Mouse (Mus musculus) layer of hippocampus, adult 9-10 months (tissue): Measurements from ENCODE around the gene Slc7a10.

ENCODE experiments used
- DNase-seq: peaks from one replicate; pipeline ENCODE4 v3.0.0; 2022; ENCODE audit warnings: low spot score

The Slc7a10 gene

GRCm38 (mm10) chr7:35185889-35186569, at the start of gene Slc7a10:
Slc7a10 (plus strand) TSS chr7:35186385.
- no peak for DNase-seq

DNA sequence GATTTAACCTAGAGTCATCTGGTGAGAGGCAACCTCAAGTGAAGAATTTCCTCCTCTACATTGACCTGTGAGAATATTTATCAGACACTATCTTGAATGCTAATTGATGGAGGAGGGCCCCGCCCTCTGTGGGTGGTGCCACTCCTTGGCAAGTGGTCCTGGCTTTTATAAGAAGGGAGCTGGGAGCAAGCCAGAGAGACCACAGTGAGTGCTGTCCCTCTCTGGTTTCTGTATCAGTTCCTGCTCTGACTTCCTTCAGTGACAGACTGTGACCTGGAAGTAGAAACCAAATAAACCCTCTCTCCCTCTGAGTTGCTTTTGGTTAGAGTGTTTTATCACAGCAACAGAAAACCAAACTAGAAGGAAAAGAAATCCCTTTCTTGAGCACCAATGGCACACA, 48.7 kb upstream of the Slc7a10 start:
- no peak for DNase-seq

DNA sequence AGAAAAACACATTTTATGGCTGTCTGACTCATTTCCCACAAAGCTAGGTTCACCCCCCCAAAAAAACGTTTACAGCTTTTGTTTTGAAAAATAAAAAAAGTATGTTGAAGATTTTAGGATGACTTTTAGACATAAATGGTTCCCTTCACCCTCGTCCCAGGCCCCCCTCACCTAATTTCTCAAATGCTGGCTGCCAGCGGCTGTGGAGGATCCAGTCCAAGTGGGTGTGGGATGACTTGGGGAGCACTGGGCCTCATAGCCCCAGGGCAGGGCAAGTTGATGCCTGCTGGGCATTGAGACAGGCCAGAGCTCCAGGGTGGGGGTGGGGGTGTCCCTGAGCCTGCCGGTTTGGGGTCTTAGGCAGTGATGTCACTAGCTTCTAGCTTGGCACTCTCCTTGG, 47.7 kb upstream of the Slc7a10 start:
- DNase-seq, result no peak

GRCm38 (mm10) chr7:35139880-35140279, 46.3 kb upstream of the Slc7a10 start:
- no peak for DNase-seq

DNA sequence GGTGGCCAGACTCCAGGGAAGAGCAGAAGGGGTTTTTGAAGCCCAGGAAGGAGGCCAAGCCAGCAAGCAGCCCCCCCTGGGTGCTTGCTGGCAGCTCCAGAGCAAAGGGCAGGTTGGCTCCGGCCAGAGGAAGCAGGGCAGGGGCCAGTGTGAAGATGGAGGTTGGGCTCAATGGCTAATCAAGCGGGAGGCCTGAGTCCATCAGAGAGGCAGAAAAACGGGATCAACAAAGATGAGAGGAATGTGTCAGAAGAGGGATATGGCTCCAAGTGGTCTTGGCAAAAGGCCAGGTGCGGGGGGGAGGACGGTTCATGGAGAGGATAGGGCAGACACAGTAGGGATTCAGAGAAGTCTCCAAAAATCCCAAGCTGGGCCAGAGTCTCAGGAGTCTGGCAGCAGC, 44.7 kb upstream of the Slc7a10 start:
- no peak for DNase-seq

DNA sequence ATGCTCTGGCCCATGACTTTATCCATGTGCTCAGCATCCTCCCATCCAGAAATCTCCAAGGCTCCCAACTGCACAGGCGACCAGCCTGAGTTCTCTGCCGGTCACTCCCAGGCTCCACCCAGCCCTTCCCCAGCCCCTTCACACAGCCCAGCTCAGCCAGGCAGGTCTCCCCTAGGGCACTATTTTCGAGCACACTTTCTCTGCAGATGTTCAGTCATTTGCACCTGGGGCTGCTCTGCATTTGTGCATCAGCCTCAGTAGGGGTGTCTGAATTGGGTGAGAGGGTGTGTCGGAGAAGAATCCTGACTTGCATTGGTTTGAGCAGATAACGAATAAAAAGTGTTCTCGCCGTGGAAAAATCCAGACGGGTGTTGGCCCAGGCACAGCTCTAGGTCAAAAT, 43.7 kb upstream of the Slc7a10 start:
- no peak for DNase-seq

DNA sequence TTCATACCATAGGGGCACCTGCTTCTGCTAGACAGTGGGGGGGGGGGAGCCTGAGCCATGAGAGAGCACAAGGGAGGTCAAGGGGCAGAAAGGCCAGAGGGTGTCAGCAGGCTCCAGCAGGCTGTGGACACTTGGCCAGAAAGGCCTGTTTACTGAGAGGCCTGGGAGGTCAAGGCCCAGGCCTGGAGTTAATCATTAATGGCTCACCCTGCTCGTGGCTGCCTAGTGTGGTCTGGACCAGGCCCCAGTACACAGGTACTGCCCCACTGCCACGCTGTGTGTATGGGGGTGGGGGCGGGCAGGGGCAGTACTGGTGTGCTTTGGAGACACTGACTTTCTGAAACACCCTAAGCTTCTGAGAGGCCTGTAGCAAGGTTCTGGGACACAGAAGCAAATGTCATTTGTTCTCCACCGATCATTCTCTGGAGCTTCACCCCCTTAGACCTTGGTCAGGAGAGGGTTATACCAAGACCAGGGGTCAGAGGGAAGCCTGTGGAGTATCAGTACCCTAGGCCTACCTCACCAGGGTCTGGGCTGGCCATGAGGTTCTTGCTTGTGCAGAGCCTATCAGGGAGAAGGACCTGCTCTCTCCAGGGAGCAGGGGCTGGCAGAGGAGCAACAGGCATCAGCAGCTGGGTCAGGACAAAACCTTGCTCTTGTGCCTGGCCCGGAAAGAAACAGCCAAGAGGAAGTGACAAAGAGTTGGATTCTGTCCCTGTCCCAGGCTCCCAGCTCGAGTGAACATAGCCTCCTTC, 42.1 kb upstream of the Slc7a10 start:
- no peak for DNase-seq

GRCm38 (mm10) chr7:35145068-35145467, 41.1 kb upstream of the Slc7a10 start:
- no peak for DNase-seq

- no peak for DNase-seq
Measured at GRCm38 (mm10) chr7:35146269-35146668, 39.9 kb upstream of the Slc7a10 start.

DNA sequence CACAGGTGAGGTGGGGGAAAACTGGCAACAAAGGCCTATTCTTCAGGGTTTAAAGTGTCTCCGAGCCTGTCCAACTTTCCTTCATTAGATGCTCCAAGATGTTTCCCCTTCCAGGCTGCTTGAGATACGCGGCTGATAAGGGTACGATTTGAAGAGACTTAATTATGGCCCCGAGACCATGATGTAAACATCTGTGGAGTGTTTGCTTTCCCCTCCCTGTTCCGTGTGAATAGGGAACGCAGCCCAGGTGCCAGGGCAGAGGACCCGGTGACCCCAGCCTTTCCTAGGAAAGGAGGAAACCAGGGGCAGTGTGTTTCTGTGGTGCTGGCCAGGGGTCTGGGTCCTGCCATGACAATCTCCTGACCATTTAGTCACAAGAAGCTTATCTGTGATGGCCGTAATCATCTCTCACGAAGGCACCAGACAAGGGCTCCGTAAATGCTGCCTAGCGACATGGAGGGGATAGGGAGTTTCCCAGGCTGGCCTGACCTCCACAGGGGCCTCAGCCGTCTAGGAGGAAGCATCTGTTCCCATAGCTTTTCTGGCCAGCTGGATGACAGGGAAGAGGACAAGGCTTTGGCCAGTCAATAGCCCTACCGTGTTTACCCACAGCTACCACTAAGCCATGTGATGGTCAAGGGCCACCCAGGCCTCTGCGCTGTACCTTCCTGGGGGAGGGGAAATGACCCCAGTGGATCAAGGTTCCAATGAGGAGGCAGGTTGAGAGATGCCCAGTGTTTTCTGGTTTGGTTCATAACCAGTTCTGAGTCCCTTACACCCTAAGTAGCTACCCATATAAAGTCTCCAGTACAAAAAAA, 36.4 kb upstream of the Slc7a10 start:
- no peak for DNase-seq

GRCm38 (mm10) chr7:35150860-35151259, 35.3 kb upstream of the Slc7a10 start:
- DNase-seq, result no peak

DNA sequence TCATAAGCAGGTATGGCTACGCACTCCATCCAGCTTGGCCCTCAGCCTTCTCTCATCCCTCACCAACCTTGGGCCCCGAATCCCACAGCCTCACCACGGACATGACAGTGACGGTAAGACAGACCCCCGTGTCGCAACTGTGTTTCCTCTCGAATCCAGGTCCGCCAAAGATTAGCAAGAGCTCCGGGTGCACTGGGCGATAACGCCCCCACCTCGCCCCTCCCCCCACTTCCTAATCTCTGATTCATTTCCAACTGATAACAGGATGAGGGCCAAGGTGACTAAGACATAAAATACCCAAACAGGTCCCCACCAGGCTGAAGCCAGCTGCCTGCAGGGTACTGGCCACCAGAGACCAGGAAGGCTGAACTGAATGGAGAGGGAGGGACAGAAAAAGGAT, 31.7 kb upstream of the Slc7a10 start:
- no peak for DNase-seq

GRCm38 (mm10) chr7:35156561-35157477, 29.4 kb upstream of the Slc7a10 start:
- no peak for DNase-seq

GRCm38 (mm10) chr7:35157512-35157911, 28.7 kb upstream of the Slc7a10 start:
- no peak for DNase-seq

DNA sequence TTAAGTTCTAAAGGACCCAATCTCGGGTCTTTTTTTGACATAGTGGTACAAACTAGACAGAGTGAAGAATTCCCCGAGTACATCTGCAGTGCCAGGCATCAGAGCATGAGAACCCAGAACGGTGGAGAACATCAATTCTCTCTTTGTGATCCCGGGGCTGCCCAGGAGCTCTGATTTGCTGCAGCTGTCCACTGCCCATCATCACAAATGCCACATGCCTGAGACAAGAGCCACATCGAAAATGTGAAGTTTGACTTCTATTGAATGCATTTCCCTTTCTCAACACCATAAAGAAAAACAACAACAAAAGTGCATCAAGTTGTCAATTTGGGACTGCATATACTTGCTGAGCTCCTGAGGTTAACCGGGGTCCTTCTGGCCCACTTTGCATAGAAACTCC, 23.7 kb upstream of the Slc7a10 start:
- no peak for DNase-seq

- DNase-seq, result peak; percentile 37
Measured at GRCm38 (mm10) chr7:35163600-35163999, 22.6 kb upstream of the Slc7a10 start.

DNA sequence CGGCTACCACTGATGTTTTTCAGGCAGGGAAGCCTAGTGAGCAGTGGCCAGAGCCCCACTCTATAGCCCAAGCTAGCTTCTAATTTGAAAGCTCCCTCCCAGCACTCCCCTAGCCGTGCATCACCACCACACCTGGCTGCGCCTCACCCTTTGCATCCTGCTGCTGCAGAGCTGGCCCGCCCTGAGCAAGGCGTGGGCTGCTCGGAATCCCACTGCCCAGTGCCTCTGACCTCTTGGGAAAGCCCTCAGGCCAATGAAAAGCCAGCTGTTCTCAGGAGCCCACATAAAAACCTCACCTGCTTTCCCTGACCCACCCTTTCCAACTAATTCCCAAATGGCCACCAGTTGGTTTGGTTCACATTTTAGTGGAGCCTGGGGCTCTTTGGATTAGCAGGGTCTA, 22.1 kb upstream of the Slc7a10 start:
- no peak for DNase-seq

DNA sequence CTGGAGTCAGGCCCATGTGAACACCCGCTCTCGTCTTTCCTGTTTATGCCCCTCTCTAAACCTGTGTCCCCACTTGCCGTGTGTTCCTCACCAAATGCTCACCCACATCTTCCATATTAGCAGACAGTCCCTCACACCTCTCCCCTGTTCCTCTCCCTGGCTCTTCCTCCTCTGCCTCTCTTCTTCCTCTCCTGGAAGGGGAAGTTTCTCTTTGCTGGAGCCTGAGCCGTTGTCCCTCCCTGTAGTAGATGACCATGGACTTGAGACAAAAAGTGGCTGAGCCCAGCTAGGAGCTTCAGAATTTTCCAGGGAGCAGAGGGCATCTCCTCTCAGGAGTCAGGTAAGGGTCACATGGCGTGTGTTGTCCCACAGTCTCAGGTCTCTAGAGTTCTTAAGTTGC, 19.2 kb upstream of the Slc7a10 start:
- DNase-seq, result no peak

- no peak for DNase-seq
Measured at GRCm38 (mm10) chr7:35167925-35168324, 18.3 kb upstream of the Slc7a10 start.

GRCm38 (mm10) chr7:35169341-35169740, 16.8 kb upstream of the Slc7a10 start:
- peak; percentile 91 for DNase-seq

- peak; percentile 78 for DNase-seq
Measured at GRCm38 (mm10) chr7:35171867-35172382, 14.3 kb upstream of the Slc7a10 start.

DNA sequence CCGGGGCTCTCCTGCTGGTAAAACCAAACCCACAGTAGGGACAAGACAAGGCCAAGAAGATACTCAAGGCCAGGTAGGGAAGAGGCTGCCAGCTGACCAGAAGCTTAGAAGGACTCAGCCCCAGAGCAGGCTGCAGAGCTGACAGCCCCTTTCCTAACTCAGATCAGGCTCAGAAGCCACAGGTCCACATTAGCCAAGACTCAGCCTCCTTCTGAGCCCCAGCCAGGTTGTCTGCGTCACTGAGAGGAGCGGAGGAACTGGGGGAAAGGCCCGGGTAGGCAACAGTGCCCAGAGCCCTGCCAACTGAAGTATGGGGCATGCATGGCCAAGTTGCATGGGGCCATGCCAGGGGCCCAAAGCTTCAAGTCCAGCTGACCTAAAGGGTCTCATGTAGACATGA, 13.7 kb upstream of the Slc7a10 start:
- DNase-seq, result no peak
